Mouse (Mus musculus): ENCODE results near the gene Apln. TPM values are rescaled to one million over a fixed set of nuclear protein-coding genes. Genes with fewer than 3 reads are reported as not detected.
A peak's percentile ranks its signal among the peaks of the same experiment; 100 is the strongest.

The Apln gene
- polyA plus RNA-seq, 1 experiment from 2014 or later = 5.7 TPM

DNA sequence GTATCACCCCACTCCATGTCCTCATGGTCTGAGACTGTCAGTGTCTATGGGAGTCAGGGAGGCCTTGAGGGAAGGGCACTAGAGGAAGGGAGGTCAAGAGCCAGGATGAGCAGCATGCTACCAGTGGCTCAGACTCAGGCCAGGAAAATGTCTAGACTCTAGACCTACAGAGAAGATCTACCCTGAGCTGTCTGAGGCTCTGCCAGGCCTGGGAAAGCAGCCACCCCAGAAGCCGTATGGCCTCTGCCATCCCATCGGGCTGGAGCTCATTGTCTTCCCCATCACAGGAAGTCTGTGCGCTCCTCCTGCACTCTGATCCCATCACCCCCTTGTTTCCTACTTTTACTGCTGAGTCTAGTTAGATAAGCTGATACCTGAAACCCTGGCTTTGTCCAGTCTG lies 4.1 kb downstream of the Apln start:
- Histone ChIP-seq H3K27me3 (replicated peaks; ENCODE audit: control insufficient read depth, insufficient read depth, low read length) (no peaks in the 10 kb centered on the region), H3K9me3 (ENCODE audit: control insufficient read depth, low read length) (no peaks in the 10 kb centered on the region), H3K9ac (replicated peaks; ENCODE audit: low read depth, low read length) (no peak overlapping the region), H3K4me2 (ENCODE audit: low read length) (no peak overlapping the region), H3K36me3 (ENCODE audit: control insufficient read depth, insufficient read depth) (no peaks in the 10 kb centered on the region), H3K4me3 (replicated peaks; ENCODE audit: low read length) (no peak overlapping the region), H3K4me1 (replicated peaks; ENCODE audit: control insufficient read depth, insufficient read depth, low read length) (peaks cover 6% of the 10 kb centered on the region; the same call in 1 of the 2 replicates), H3K27ac (ENCODE audit: low read length) (no peak overlapping the region)
- ATAC-seq = no peak
- 46% methylated on average over 3 of the region's 3 CpGs for WGBS

GRCm38 (mm10) chrX:48022811-48023210 lies 11.8 kb downstream of the Apln start:
- no peaks in the 10 kb centered on the region for H3K36me3 ChIP-seq (ENCODE audit: control insufficient read depth, insufficient read depth)
- no peak overlapping the region for H3K4me3 ChIP-seq (replicated peaks; ENCODE audit: low read length)
- H3K9ac ChIP-seq (replicated peaks; ENCODE audit: low read depth, low read length) = no peak overlapping the region
- ATAC-seq = no peak
- no peaks in the 10 kb centered on the region for H3K4me1 ChIP-seq (replicated peaks; ENCODE audit: control insufficient read depth, insufficient read depth, low read length)
- no peaks in the 10 kb centered on the region for H3K27me3 ChIP-seq (replicated peaks; ENCODE audit: control insufficient read depth, insufficient read depth, low read length)
- no peak overlapping the region for H3K4me2 ChIP-seq (ENCODE audit: low read length)
- WGBS = 68% methylated on average over 1 of the region's 1 CpGs
- H3K9me3 ChIP-seq (ENCODE audit: control insufficient read depth, low read length) = no peaks in the 10 kb centered on the region
- no peak overlapping the region for H3K27ac ChIP-seq (ENCODE audit: low read length)

GRCm38 (mm10) chrX:48019940-48020339 lies 14.7 kb downstream of the Apln start:
- H3K27ac ChIP-seq (ENCODE audit: low read length) = no peak overlapping the region
- WGBS = 13% methylated on average over 5 of the region's 5 CpGs
- no peaks in the 10 kb centered on the region for H3K36me3 ChIP-seq (ENCODE audit: control insufficient read depth, insufficient read depth)
- ATAC-seq = peak; percentile 16; the same call in 1 of the 2 replicates
- H3K9ac ChIP-seq (replicated peaks; ENCODE audit: low read depth, low read length) = no peak overlapping the region
- no peaks in the 10 kb centered on the region for H3K27me3 ChIP-seq (replicated peaks; ENCODE audit: control insufficient read depth, insufficient read depth, low read length)
- H3K4me3 ChIP-seq (replicated peaks; ENCODE audit: low read length) = no peak overlapping the region
- H3K4me2 ChIP-seq (ENCODE audit: low read length) = no peak overlapping the region
- peaks cover 8% of the 10 kb centered on the region; the same call in 1 of the 2 replicates for H3K4me1 ChIP-seq (replicated peaks; ENCODE audit: control insufficient read depth, insufficient read depth, low read length)
- no peaks in the 10 kb centered on the region for H3K9me3 ChIP-seq (ENCODE audit: control insufficient read depth, low read length)

DNA sequence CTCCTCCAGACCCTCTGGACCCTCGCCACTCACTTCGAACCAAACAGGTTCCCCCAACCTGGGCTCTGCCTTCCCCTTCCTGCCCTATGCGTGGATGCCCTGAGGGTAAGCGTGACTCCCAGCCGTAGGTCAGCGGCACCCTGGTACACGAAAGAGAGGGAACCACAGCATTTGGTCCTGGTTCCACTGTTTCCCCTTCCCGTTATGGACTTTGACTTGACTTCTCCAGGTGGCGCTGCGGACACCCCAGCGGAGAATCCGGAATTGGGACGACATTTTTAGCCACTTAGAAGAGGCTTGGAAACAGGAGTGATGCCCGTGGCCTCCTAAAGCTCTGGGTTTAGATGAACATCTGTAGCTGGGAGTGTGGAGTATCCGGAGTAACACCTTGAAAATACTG lies 15.3 kb downstream of the Apln start:
- Histone ChIP-seq H3K9me3 (ENCODE audit: control insufficient read depth, low read length) (no peaks in the 10 kb centered on the region), H3K27ac (ENCODE audit: low read length) (no peak overlapping the region), H3K27me3 (replicated peaks; ENCODE audit: control insufficient read depth, insufficient read depth, low read length) (no peaks in the 10 kb centered on the region), H3K4me1 (replicated peaks; ENCODE audit: control insufficient read depth, insufficient read depth, low read length) (peaks cover 8% of the 10 kb centered on the region; the same call in 1 of the 2 replicates), H3K9ac (replicated peaks; ENCODE audit: low read depth, low read length) (no peak overlapping the region), H3K36me3 (ENCODE audit: control insufficient read depth, insufficient read depth) (no peaks in the 10 kb centered on the region), H3K4me2 (ENCODE audit: low read length) (no peak overlapping the region), H3K4me3 (replicated peaks; ENCODE audit: low read length) (no peak overlapping the region)
- WGBS = 51% methylated on average over 15 of the region's 15 CpGs
- no peak for ATAC-seq

DNA sequence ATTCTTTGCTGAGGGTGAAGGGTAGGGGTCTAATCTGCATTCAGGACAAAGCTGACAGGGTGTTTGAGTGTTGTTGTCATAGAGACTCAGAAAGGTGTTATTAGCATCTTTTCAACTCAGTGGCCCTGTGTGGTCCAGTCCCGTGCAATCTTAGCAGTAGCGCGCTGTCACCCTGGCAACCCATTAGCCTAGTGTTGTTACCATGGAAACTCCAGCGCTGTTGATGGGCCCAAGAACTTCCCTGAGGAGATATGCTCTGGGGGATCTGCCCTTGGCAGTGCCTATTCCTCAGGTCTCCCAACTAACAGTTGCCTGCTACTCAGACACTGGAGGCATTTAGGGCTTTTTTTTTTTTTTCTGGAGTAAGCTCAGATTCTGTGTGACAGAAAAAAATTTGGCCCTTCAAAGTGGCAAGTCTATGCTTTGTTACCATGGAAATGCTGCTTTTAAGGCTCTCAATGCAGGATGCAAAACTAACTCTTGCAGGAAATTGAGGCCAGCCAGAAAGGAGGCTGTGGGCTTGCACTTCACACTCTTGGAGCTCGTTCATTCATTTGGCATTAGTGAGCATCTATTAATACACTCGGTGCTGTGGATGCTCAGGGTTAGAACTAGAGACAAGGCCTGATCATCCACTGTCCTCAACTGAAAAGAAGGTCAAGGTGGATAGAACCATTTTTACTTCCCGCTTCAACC lies 17.6 kb downstream of the Apln start:
- Histone ChIP-seq H3K9me3 (ENCODE audit: control insufficient read depth, low read length) (no peaks in the 10 kb centered on the region), H3K27me3 (replicated peaks; ENCODE audit: control insufficient read depth, insufficient read depth, low read length) (no peaks in the 10 kb centered on the region), H3K36me3 (ENCODE audit: control insufficient read depth, insufficient read depth) (no peaks in the 10 kb centered on the region), H3K9ac (replicated peaks; ENCODE audit: low read depth, low read length) (no peak overlapping the region), H3K4me1 (replicated peaks; ENCODE audit: control insufficient read depth, insufficient read depth, low read length) (peaks cover 8% of the 10 kb centered on the region; the same call in 1 of the 2 replicates), H3K4me2 (ENCODE audit: low read length) (no peak overlapping the region), H3K4me3 (replicated peaks; ENCODE audit: low read length) (no peak overlapping the region), H3K27ac (ENCODE audit: low read length) (peak overlapping the region; percentile 53)
- WGBS = 27% methylated on average over 7 of the region's 7 CpGs
- peak; percentile 93 for ATAC-seq

GRCm38 (mm10) chrX:48011656-48012055 lies 23.0 kb downstream of the Apln start:
- Histone ChIP-seq H3K27ac (ENCODE audit: low read length) (no peak overlapping the region), H3K4me3 (replicated peaks; ENCODE audit: low read length) (no peak overlapping the region), H3K27me3 (replicated peaks; ENCODE audit: control insufficient read depth, insufficient read depth, low read length) (no peaks in the 10 kb centered on the region), H3K4me2 (ENCODE audit: low read length) (no peak overlapping the region), H3K9ac (replicated peaks; ENCODE audit: low read depth, low read length) (no peak overlapping the region), H3K4me1 (replicated peaks; ENCODE audit: control insufficient read depth, insufficient read depth, low read length) (peaks cover 3% of the 10 kb centered on the region; the same call in 1 of the 2 replicates), H3K9me3 (ENCODE audit: control insufficient read depth, low read length) (no peaks in the 10 kb centered on the region), H3K36me3 (ENCODE audit: control insufficient read depth, insufficient read depth) (no peaks in the 10 kb centered on the region)
- ATAC-seq = no peak
- 88% methylated on average over 3 of the region's 3 CpGs for WGBS

DNA sequence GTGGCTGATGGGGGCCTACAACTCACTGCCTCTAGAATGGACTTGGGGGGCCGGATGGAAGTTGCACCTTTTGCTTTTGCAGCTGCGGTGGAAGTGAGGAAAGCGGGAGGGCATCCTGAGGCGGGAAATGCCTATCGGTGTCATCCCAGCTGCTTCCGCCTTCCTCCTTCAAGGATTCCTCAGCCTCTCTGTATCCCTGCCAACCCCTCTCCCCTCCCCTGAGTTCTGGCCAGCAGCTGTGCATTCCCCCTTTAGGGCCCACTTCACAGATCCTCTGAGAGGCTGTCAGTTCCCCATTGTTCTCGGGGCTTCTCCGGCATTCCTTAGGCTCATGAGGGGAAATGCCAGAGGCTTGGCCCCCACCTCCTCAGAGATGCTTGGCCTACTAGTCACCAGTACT lies 28.6 kb downstream of the Apln start:
- no peaks in the 10 kb centered on the region for H3K9me3 ChIP-seq (ENCODE audit: control insufficient read depth, low read length)
- H3K4me3 ChIP-seq (replicated peaks; ENCODE audit: low read length) = no peak overlapping the region
- ATAC-seq = no peak
- no peaks in the 10 kb centered on the region for H3K36me3 ChIP-seq (ENCODE audit: control insufficient read depth, insufficient read depth)
- H3K4me2 ChIP-seq (ENCODE audit: low read length) = no peak overlapping the region
- H3K27ac ChIP-seq (ENCODE audit: low read length) = no peak overlapping the region
- H3K4me1 ChIP-seq (replicated peaks; ENCODE audit: control insufficient read depth, insufficient read depth, low read length) = no peaks in the 10 kb centered on the region
- WGBS = 62% methylated on average over 8 of the region's 8 CpGs
- H3K9ac ChIP-seq (replicated peaks; ENCODE audit: low read depth, low read length) = no peak overlapping the region
- no peaks in the 10 kb centered on the region for H3K27me3 ChIP-seq (replicated peaks; ENCODE audit: control insufficient read depth, insufficient read depth, low read length)

DNA sequence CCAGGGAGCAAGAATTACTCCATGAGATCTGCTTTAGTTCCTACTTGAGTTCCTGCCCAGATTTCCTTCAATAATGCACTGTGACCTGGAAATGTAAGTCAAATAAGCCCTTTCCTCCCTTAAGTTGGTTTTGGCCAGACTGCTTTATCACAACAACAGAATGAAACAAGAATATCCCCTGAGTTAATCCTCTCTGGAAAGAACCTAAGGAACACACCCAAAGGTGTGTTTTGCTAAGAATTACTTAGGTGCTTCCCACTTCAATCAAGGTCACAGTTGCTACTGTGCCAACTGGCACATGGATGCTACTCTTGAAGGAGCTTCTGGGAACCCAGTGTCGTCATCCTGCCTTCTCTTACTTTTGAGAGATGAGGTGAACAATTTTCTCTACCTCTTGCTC lies 29.9 kb downstream of the Apln start:
- no peaks in the 10 kb centered on the region for H3K36me3 ChIP-seq (ENCODE audit: control insufficient read depth, insufficient read depth)
- H3K27ac ChIP-seq (ENCODE audit: low read length) = no peak overlapping the region
- no peaks in the 10 kb centered on the region for H3K9me3 ChIP-seq (ENCODE audit: control insufficient read depth, low read length)
- no peak for ATAC-seq
- no peak overlapping the region for H3K4me2 ChIP-seq (ENCODE audit: low read length)
- no peak overlapping the region for H3K9ac ChIP-seq (replicated peaks; ENCODE audit: low read depth, low read length)
- H3K4me1 ChIP-seq (replicated peaks; ENCODE audit: control insufficient read depth, insufficient read depth, low read length) = no peaks in the 10 kb centered on the region
- no peak overlapping the region for H3K4me3 ChIP-seq (replicated peaks; ENCODE audit: low read length)
- WGBS = 90% methylated on average over 1 of the region's 1 CpGs
- H3K27me3 ChIP-seq (replicated peaks; ENCODE audit: control insufficient read depth, insufficient read depth, low read length) = no peaks in the 10 kb centered on the region

DNA sequence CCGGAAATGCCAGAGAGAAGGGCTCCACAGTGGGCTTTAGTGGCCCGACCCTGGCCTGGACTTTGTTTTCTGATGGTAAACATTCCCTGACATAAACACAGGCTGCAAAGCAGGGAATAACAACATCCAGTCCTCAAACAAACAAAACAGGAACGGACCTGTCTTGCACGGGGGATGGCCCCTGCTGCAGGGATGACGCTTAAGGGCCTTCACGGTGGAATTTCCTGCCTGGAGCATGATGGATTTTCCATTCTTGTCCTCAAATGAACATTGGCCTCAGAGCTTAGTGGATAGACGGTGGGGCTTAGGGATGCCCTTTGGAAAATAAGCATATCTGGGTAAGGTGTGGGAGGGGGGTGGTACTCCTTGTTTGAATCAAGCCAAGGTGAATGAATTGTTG lies 33.5 kb downstream of the Apln start:
- H3K36me3 ChIP-seq (ENCODE audit: control insufficient read depth, insufficient read depth) = no peaks in the 10 kb centered on the region
- no peak for ATAC-seq
- H3K27ac ChIP-seq (ENCODE audit: low read length) = no peak overlapping the region
- H3K4me2 ChIP-seq (ENCODE audit: low read length) = no peak overlapping the region
- no peak overlapping the region for H3K9ac ChIP-seq (replicated peaks; ENCODE audit: low read depth, low read length)
- H3K27me3 ChIP-seq (replicated peaks; ENCODE audit: control insufficient read depth, insufficient read depth, low read length) = no peaks in the 10 kb centered on the region
- 88% methylated on average over 7 of the region's 7 CpGs for WGBS
- H3K9me3 ChIP-seq (ENCODE audit: control insufficient read depth, low read length) = no peaks in the 10 kb centered on the region
- no peaks in the 10 kb centered on the region for H3K4me1 ChIP-seq (replicated peaks; ENCODE audit: control insufficient read depth, insufficient read depth, low read length)
- no peak overlapping the region for H3K4me3 ChIP-seq (replicated peaks; ENCODE audit: low read length)

DNA sequence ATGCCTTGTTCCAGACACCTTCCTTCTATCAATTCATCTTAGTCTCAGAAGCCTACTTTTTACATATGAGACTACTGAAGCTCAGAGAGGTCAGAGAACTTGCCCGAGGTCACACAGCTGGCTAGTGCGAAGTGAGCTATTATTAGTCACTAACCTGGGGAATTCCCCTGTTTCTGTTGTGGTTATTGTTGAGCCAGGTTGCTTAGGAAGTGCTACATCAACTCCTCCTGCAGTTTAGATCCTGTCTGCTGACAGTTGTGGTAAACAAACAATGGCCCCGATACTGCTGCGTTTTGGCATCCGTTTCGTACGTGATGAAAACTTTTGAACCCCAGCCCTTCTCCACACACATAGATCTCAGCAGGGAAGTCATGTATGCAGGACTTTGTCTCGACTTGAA lies 36.2 kb downstream of the Apln start:
- Histone ChIP-seq H3K9ac (replicated peaks; ENCODE audit: low read depth, low read length) (no peak overlapping the region), H3K4me2 (ENCODE audit: low read length) (no peak overlapping the region), H3K4me3 (replicated peaks; ENCODE audit: low read length) (no peak overlapping the region), H3K27ac (ENCODE audit: low read length) (no peak overlapping the region), H3K4me1 (replicated peaks; ENCODE audit: control insufficient read depth, insufficient read depth, low read length) (no peaks in the 10 kb centered on the region), H3K27me3 (replicated peaks; ENCODE audit: control insufficient read depth, insufficient read depth, low read length) (no peaks in the 10 kb centered on the region), H3K9me3 (ENCODE audit: control insufficient read depth, low read length) (no peaks in the 10 kb centered on the region), H3K36me3 (ENCODE audit: control insufficient read depth, insufficient read depth) (no peaks in the 10 kb centered on the region)
- WGBS = 89% methylated on average over 8 of the region's 8 CpGs
- ATAC-seq = no peak
